Mouse (Mus musculus): ENCODE results near the gene Tnip2. TPM values are rescaled to one million over a fixed set of nuclear protein-coding genes. Genes with fewer than 3 reads are reported as not detected.

Tnip2 gene
- 9.8 and 13.6 TPM in 2 replicates for polyA plus RNA-seq (2012; rRNA removed)

GRCm38 (mm10) chr5:34513466-34514217 lies at the start of gene Tnip2:
Tnip2 (minus strand) TSS chr5:34513991.

GRCm38 (mm10) chr5:34525663-34526476 lies 12.1 kb upstream of the Tnip2 start, which contains the start of gene Sh3bp2:
Sh3bp2 (plus strand) TSS chr5:34525838.

Other genes with a start within 250 kb of the Tnip2 start
- 6.0 and 6.1 TPM in 2 replicates for gene Zfyve28, start 225.5 kb downstream of the Tnip2 start, polyA plus RNA-seq (2012; rRNA removed)
- 0.08 and 0.10 TPM in 2 replicates for gene Cfap99, start 225.4 kb downstream of the Tnip2 start, polyA plus RNA-seq (2012; rRNA removed)
- gene Rnf4, start 177.7 kb downstream of the Tnip2 start, polyA plus RNA-seq (2012; rRNA removed) = 116 and 118 TPM in 2 replicates
- gene Fam193a, start 144.1 kb downstream of the Tnip2 start, polyA plus RNA-seq (2012; rRNA removed) = 67.7 and 71.5 TPM in 2 replicates
- 39.0 and 42.5 TPM in 2 replicates for gene Sh3bp2, start 11.8 kb upstream of the Tnip2 start, polyA plus RNA-seq (2012; rRNA removed)
- gene Add1, start 59.7 kb upstream of the Tnip2 start, polyA plus RNA-seq (2012; rRNA removed) = 240 and 246 TPM in 2 replicates
- gene Mfsd10, start 123.2 kb upstream of the Tnip2 start, polyA plus RNA-seq (2012; rRNA removed) = 172 and 189 TPM in 2 replicates
- gene Nop14, start 146.2 kb upstream of the Tnip2 start, polyA plus RNA-seq (2012; rRNA removed) = 28.0 and 30.0 TPM in 2 replicates
- 2.5 and 3.8 TPM in 2 replicates for gene Grk4, start 146.4 kb upstream of the Tnip2 start, polyA plus RNA-seq (2012; rRNA removed)
- 25.7 and 26.4 TPM in 2 replicates for gene Htt, start 247.7 kb upstream of the Tnip2 start, polyA plus RNA-seq (2012; rRNA removed)

Data from central nervous system, embryonic 14 days (tissue).